Mouse (Mus musculus): ENCODE measurements around the gene Rb1.

GRCm38 (mm10) chr14:73165136-73165535, 160.5 kb downstream of the Rb1 start:
- no peak for TF ChIP-seq TAL1 (IDR thresholded peaks at IDR 0.05; ENCODE audit: low read length)
- no peak for TF ChIP-seq GATA1 (IDR thresholded peaks at IDR 0.05; ENCODE audit: low read length)
